Mouse (Mus musculus): ENCODE results near the gene Pias1. TPM values are rescaled to one million over a fixed set of nuclear protein-coding genes. Genes with fewer than 3 reads are reported as not detected.
A peak's percentile ranks its signal among the peaks of the same experiment; 100 is the strongest.

The Pias1 gene
- total and polyA plus RNA-seq, 3 experiments, result 7.7 to 21.5 TPM; not detected in 1

DNA sequence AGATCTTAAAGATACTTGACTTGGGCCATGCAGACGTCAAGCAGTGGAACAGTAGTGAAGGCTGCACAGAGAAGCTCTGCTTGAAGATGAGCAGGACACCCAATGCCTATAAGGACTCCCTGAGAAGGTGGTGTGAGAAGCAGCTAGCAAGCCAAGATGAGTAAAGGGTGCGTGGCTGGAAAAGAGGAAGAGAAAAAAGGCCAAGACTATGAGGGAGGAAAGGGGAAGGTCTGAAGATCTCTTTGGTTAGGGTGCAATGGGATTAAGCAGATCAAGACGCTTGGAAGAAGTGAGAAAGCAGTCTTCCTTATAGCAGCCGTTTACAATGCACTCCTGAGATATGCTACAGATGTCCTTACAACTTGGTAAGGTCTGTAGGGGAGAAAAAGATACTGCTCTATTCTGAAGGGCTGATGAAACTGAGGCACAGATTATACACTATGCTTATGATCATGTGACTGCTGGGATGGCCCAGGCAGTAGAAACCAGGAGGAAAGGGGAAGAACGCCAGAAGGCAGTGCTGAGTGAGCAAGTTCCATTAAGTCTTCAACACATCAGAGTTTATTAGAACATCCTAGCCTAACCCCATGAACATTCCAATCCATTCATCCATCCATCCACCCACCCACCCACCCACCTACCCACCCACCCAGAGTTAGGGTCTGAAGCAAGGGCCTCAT, 74.2 kb downstream of the Pias1 start:
- Histone ChIP-seq H3K27me3 (ENCODE audit: control insufficient read depth in 1 of 2, insufficient read depth in 2 of 2, low read length in 2 of 2) (no peaks in the 10 kb centered on the region), H3K4me3 (ENCODE audit: control insufficient read depth in 1 of 2, insufficient read depth in 1 of 2, low read depth in 2 of 2, low read length in 2 of 2) (no peak overlapping the region), H3K9me3 (replicated peaks; ENCODE audit: insufficient read depth, low read length) (no peaks in the 10 kb centered on the region), H3K9ac (ENCODE audit: control insufficient read depth, low read depth, low read length, poor library complexity, severe bottlenecking) (no peak overlapping the region), H3K27ac (ENCODE audit: control insufficient read depth, low read depth, low read length) (peak overlapping the region; percentile 14; the same call in 1 of the 2 replicates), H3K79me2 (ENCODE audit: control insufficient read depth, insufficient read depth, low read length, poor library complexity) (no peaks in the 10 kb centered on the region), H3K36me3 (ENCODE audit: control insufficient read depth in 1 of 2, insufficient read depth in 2 of 2, low read length in 2 of 2) (peaks cover 10 to 13% of the 10 kb centered on the region in 2 experiments), H3K4me1 (ENCODE audit: control insufficient read depth in 1 of 2, insufficient read depth in 2 of 2, low read length in 2 of 2) (peaks cover 0 to 2% of the 10 kb centered on the region in 2 experiments; a peak in 2 of 4 replicates)
- TF ChIP-seq EP300 (IDR thresholded peaks at IDR 0.05; ENCODE audit: low read depth in 1 of 2, low read length in 2 of 2) (0 out of 4 replicates have a peak, but pooled peaks of 1 of the 2 experiments have one; percentile 15), UBTF (IDR thresholded peaks at IDR 0.05; ENCODE audit: borderline replicate concordance, insufficient read depth, low read depth, low read length) (no peak), RAD21 (IDR thresholded peaks at IDR 0.05; ENCODE audit: low read depth, low read length) (no peak), USF2 (IDR thresholded peaks at IDR 0.05; ENCODE audit: borderline replicate concordance in 1 of 2, insufficient read depth in 1 of 2, low read depth in 1 of 2, low read length in 2 of 2) (no peak), TBP (IDR thresholded peaks at IDR 0.05; ENCODE audit: low read depth, low read length) (no peak), ZKSCAN1 (IDR thresholded peaks at IDR 0.05; ENCODE audit: low read depth, low read length) (no peak), SIN3A (IDR thresholded peaks at IDR 0.05; ENCODE audit: low read length) (no peak), CHD1 (IDR thresholded peaks at IDR 0.05; ENCODE audit: low read depth, low read length) (no peak), USF1 (IDR thresholded peaks at IDR 0.05; ENCODE audit: low read depth, low read length) (peak; percentile 85), POLR2A (IDR thresholded peaks at IDR 0.05; ENCODE audit: control insufficient read depth in 1 of 2, insufficient read depth in 1 of 2, low read depth in 1 of 2, low read length in 2 of 2, poor library complexity in 1 of 2) (no peak), ELF1 (IDR thresholded peaks at IDR 0.05; ENCODE audit: low read depth, low read length) (no peak), ZC3H11A (IDR thresholded peaks at IDR 0.05; ENCODE audit: low read depth, low read length) (no peak), SMC3 (IDR thresholded peaks at IDR 0.05; ENCODE audit: low read depth, low read length) (no peak)
- DNase-seq (ENCODE audit: low read depth, low spot score), result peak; percentile 63

DNA sequence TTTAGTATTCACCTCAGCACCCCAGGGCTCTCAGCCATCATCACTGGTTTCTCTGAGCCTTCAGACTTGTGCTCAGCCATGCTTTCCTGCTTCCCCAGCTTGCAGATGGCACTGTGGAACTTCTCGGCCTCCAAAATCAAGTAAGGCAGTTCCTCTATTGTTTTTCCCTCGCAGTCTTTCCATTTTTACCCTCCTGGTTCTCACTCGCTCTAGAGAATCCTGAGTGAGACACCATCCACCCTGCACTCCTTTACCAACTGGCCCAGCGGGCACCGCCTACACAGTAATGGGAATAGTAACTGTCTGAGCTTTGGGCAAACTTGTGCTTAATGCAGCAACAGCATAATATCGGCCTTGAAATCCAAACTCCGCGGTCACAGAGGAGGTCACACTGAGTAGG, 82.7 kb downstream of the Pias1 start:
- Histone ChIP-seq H3K27ac (ENCODE audit: control insufficient read depth, low read depth, low read length) (no peak overlapping the region), H3K9ac (ENCODE audit: control insufficient read depth, low read depth, low read length, poor library complexity, severe bottlenecking) (no peak overlapping the region), H3K79me2 (ENCODE audit: control insufficient read depth, insufficient read depth, low read length, poor library complexity) (no peaks in the 10 kb centered on the region), H3K27me3 (ENCODE audit: control insufficient read depth in 1 of 2, insufficient read depth in 2 of 2, low read length in 2 of 2) (no peaks in the 10 kb centered on the region), H3K4me3 (ENCODE audit: control insufficient read depth in 1 of 2, insufficient read depth in 1 of 2, low read depth in 2 of 2, low read length in 2 of 2) (no peak overlapping the region), H3K9me3 (replicated peaks; ENCODE audit: insufficient read depth, low read length) (no peaks in the 10 kb centered on the region), H3K4me1 (ENCODE audit: control insufficient read depth in 1 of 2, insufficient read depth in 2 of 2, low read length in 2 of 2) (no peaks in the 10 kb centered on the region), H3K36me3 (ENCODE audit: control insufficient read depth in 1 of 2, insufficient read depth in 2 of 2, low read length in 2 of 2) (peaks cover 2 to 11% of the 10 kb centered on the region in 2 experiments; a peak in 3 of 4 replicates)
- DNase-seq (ENCODE audit: low read depth, low spot score), result no peak
- no peak for TF ChIP-seq ETS1 (IDR thresholded peaks at IDR 0.05; ENCODE audit: low read depth, low read length)
- TF ChIP-seq TCF12 (IDR thresholded peaks at IDR 0.05; ENCODE audit: low read depth, low read length), result no peak
- no peak for TF ChIP-seq MXI1 (IDR thresholded peaks at IDR 0.05; ENCODE audit: low read depth, low read length)
- TF ChIP-seq KAT2A (conservative IDR thresholded peaks at IDR 0.05; ENCODE audit: low read depth, low read length), result no peak
- no peak for TF ChIP-seq CHD1 (IDR thresholded peaks at IDR 0.05; ENCODE audit: low read depth, low read length)
- no peak for TF ChIP-seq ZMIZ1 (IDR thresholded peaks at IDR 0.05; ENCODE audit: low read depth, low read length)
- no peak for TF ChIP-seq E2F4 (IDR thresholded peaks at IDR 0.05; ENCODE audit: borderline replicate concordance, low read depth, low read length)
- TF ChIP-seq CTCF (IDR thresholded peaks at IDR 0.05 in 2 of 3, conservative IDR thresholded peaks at IDR 0.05 in 1 of 3; ENCODE audit: control insufficient read depth in 1 of 3, insufficient read depth in 1 of 3, low read depth in 2 of 3, low read length in 3 of 3, poor library complexity in 1 of 3, severe bottlenecking in 1 of 3), result no peak
- no peak for TF ChIP-seq MYC (IDR thresholded peaks at IDR 0.05; ENCODE audit: low read depth, low read length)
- no peak for TF ChIP-seq GABPA (IDR thresholded peaks at IDR 0.05; ENCODE audit: low read depth, low read length)
- no peak for TF ChIP-seq POLR2AphosphoS2 (IDR thresholded peaks at IDR 0.05; ENCODE audit: low read length)
- no peak for TF ChIP-seq NELFE (IDR thresholded peaks at IDR 0.05; ENCODE audit: low read depth, low read length)

Data from MEL (cell line).